Mouse (Mus musculus) G1E (cell line): ENCODE results near the gene Psmd8.

ENCODE experiments used
- CTCF ChIP-seq: IDR thresholded peaks from 2 replicates; pipeline ENCODE4 v1.5.1; 2012; ENCODE audit warnings: low read depth, low read length, inconsistent platforms, mixed read lengths
- GATA1 ChIP-seq: IDR thresholded peaks from 2 replicates; pipeline ENCODE4 v1.6.1; 2012; ENCODE audit warnings: borderline replicate concordance, low read length, inconsistent platforms, mixed read lengths

GRCm38 (mm10) chr7:29172390-29173016, 8.0 kb downstream of the Psmd8 start:
- TF ChIP-seq GATA1 (no peak), CTCF (no peak)
